Mouse (Mus musculus) G1E (cell line): ENCODE data around the gene Stard13.

Experiments
- CTCF ChIP-seq: IDR thresholded peaks from 2 replicates; pipeline ENCODE4 v1.5.1; 2012; ENCODE audit warnings: low read depth, low read length, inconsistent platforms, mixed read lengths
- GATA1 ChIP-seq: IDR thresholded peaks from 2 replicates; pipeline ENCODE4 v1.6.1; 2012; ENCODE audit warnings: borderline replicate concordance, low read length, inconsistent platforms, mixed read lengths
- TAL1 ChIP-seq: conservative IDR thresholded peaks from 2 replicates; pipeline ENCODE4 v1.6.1; 2012; ENCODE audit warnings: low read depth, low read length, inconsistent platforms, mixed read lengths

DNA sequence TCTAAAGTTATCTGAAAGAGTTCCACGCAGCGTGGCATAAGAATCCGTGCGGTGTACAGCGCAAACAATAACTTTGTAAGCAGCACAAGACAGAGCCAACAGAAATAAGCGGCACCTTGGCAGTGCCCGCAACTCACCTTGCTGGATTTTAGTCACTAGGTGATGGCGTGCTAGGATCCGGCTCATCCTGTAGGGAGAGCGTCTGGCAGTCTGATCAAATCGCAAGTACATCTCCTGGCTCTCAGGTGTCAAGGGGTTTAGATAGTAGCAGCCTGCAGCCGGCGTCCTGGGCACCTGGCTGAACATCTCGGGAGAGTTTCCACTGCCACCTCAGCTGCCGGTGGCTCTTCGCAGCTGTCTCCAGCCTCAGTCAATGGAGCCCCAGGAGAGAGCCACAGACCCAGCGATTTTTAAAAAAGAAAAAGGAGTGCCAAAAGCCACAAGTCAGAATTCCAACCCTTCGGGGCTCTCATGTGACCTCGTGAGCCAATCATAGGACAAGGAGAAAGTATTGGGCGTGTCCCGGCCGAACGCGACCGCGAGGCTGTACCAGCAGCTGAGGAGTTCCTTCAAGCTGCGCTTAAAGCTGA is 43.8 kb downstream of the Stard13 start:
- no peak for TF ChIP-seq TAL1
- TF ChIP-seq CTCF = no peak
- no peak for TF ChIP-seq GATA1
